Mouse (Mus musculus): ENCODE measurements around the gene Gm45234.

Gm45234 gene

DNA sequence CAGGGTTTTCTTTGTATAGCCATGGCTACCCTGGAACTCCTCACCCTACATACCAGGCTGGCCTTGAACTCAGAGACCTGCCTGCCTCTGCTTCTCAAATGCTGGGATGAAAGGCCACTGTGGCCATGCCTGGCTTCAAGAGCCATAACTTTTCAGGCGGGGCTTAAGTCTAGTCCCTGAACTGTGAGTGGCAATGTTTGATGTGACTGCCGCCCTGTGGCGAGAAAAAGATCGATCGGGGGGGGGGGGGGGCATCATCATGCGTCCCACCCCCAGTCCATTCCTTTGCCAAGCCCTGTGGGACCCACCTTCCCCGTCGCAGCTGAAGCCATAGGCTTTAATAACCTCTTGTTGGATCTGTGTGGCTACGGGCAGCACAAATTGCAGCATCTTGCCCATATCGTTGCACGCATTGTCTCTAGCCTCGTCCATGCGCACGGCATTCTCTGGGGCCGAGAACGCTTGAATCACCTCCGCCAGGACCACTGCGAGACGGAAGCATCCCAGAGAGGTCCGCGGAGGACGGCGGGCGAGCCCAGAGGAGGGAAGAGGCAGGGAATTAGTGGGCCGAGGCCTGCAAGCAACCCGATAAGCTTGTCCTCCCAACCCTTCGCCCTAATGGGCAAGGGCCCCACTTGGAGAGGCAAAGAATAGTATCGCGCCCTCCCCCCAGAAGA lies 15.5 kb downstream of the Gm45234 start:
- peak; percentile 59 for DNase-seq (ENCODE audit: low read depth, low spot score)

GRCm38 (mm10) chr6:124739231-124739796 lies 16.5 kb downstream of the Gm45234 start:
- DNase-seq (ENCODE audit: low read depth, low spot score) = no peak

- DNase-seq (ENCODE audit: low read depth, low spot score) = peak; percentile 29
Measured at GRCm38 (mm10) chr6:124738511-124739023, 17.3 kb downstream of the Gm45234 start, which contains the start of gene Ptpn6. Gene Ptpn6 (minus strand): TSS chr6:124738714.

DNA sequence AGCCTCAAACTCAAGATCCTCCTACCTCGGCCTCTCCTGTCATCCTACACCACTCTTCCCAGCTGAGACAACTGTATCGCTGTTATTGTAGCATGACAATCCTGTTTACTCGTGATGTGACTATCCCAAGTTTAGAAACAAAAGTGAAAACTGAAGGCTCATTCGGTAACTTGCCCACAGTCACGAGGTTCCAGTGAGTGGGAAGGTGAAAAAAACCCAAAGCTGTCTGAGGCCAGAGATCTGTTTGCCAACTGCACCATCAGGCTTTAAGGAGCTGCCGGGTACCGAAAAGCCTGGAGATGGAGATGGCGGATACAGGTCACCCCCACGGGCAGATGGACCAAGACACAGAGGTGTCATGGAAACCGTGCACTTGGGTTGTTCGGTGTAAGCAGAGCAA lies 18.8 kb downstream of the Gm45234 start:
- no peak for DNase-seq (ENCODE audit: low read depth, low spot score)

GRCm38 (mm10) chr6:124734417-124734816 lies 21.4 kb downstream of the Gm45234 start:
- DNase-seq (ENCODE audit: low read depth, low spot score) = no peak

DNA sequence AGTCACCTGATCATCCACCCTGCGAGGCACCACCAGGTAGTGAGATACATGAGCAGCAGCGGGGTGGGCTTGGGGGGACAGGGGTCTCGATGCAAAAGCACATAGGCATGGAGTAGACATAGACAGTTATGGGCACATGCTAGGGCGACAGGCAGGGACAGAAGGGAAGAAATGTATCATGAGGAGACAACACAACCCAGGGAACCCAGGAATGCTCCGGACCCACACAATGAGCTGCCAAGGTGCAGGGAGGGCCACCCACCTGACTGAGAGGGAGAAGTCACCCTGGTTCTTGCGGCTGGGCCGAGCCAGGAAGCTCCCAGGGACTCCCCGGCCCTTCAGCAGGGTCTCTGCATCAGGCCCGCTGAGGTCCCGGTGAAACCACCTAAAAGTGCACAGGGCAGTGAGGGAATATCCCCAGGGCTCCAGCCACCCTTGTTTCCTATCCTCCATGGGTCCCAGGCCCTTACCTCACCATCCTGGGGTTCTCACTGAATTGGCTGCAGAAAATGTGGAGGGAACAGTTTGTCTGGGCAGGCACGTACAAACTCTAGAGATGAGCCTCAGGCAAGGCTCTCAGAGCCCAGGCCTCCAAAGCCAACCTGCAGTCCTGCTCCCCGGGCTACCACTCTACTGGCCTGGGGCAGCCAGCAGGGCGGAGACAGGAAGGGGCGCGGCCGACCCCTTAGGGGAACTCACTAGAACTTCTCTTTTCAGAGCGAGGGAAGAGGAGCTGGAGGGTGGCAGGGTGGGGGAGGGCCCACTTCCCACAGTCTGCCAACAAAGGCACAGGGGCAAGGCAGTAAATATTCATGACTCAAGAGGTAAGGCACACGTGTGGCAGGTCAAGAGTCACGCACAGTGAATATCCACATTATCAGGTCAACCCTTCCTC lies 23.1 kb downstream of the Gm45234 start:
- no peak for DNase-seq (ENCODE audit: low read depth, low spot score)

- DNase-seq (ENCODE audit: low read depth, low spot score) = no peak
Measured at GRCm38 (mm10) chr6:124731038-124731437, 24.8 kb downstream of the Gm45234 start.

DNA sequence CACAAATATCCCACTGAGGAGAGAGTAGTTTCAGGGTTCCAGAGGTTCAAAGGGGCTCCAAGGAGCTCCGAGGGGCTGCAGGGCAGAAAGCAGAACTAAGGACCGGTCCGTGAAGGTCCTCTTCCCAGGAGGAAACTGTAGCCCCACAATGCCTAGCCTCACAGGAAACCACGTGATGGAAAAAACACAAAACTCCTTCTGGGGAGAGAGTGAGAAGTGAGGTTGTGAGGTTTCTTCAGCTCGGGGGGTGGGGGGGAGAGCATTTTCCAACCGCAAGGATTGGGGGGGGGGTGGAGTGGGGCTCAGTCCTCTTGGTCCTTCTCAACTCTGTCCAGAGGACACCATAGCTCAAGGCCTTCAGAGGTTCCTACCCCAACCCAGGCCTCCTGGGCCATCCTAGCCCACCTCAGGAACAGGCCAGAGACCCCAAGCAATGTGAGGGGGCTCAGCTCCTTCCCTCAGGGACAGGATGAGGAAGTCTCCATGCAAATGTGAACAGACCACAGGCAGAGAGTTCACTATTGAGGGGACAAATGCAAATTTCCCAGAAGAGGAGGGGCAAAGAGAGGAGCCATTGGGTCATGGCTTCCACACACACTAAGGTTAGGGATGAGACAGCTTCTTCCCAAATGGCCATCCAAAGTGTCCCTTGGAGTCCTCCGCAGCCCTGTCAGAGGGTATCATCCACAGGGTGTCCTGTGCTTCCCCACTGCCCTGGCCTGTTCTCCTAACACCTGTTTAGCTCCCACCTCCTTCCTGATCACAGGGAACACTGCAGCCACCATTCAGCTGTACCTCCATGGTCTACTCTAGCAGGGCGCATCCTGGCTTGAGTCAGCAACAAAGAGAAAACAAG lies 25.7 kb downstream of the Gm45234 start:
- no peak for DNase-seq (ENCODE audit: low read depth, low spot score)

DNA sequence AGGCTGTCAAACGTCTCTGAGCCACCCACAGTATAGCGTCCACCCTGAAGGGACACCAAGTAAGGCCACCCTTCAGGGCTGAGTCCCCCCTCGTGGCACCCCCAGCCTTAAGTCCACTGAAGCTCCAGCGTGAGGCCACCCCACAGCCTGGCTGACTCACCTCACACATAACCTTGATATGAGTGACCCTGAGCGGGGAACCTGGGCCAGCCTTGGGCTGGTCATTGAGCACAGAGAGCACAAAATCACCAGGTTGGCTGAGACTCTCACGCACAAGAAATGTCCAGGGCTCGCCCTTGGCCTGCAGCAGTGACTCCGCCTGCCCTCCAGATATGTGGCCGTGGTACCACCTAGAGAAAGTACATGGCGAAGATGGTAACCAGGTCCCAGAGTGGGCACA lies 27.2 kb downstream of the Gm45234 start:
- DNase-seq (ENCODE audit: low read depth, low spot score) = no peak

DNA sequence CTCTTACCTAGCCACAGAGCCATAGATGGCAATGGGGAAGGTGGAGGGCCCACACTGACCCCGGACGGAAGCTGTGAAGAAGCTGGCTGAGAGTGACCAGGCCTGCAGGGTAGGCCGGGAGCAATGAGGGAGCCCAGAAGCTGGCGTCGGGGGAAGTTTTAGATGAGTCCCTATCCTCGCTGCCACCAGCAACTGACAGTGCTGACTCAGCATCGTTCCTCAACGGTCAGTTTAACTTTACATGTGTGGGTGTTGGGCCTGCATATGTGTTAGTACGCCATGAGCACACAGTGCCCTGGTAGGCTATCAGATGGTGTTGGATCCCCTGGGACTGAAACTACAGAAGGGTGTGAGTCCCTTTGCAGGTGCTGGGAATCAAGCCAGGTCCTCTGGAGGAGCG lies 31.3 kb downstream of the Gm45234 start:
- DNase-seq (ENCODE audit: low read depth, low spot score) = no peak

GRCm38 (mm10) chr6:124723541-124723940 lies 32.3 kb downstream of the Gm45234 start:
- DNase-seq (ENCODE audit: low read depth, low spot score) = no peak

DNA sequence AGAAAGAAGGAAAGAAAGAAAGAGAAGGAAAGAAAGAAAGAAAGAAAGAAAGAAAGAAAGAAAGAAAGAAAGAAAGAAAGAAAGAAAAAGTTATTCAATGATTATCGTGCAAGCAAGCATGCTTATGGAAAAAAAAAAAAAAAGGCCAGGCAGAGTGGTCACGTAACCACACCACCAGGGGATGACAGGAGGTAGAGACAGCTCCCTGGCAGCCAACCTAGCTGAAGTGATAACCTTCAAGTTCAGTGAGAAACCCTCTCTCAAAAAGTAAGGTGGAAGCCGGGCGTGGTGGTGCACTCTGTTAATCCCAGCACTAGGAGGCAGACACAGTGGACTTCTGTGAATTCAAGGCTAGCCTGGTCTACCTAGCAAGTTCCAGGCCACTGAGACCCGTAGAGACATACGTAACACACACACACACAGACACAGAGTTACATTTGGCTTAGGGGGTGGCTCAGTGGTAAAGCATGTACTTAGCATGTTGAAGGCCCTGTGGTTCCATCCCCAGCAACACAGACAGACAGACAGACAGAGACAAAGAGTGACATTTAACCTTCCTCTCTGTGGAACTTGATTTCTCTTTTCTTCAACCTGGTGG lies 32.8 kb downstream of the Gm45234 start:
- DNase-seq (ENCODE audit: low read depth, low spot score) = no peak

DNA sequence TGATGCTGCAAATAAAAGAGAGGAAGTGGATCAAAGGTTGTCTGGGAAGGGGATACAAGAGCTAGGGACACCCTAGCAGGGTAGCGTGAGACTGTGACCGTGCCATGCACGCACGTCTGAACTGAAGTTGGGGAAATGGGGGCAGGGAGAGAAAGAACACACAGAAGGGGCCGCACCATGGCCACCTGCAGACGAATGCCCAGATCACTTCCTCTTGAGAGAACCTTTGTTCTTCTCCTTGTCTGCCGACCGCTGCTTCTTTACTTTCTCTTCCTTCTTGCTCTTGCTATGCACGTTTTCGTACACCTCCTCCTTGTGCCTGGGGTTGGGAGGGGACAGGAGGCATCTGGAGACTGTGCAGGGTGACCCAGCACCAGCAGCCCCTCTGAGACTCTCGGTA lies 34.9 kb downstream of the Gm45234 start:
- no peak for DNase-seq (ENCODE audit: low read depth, low spot score)

- no peak for DNase-seq (ENCODE audit: low read depth, low spot score)
Measured at GRCm38 (mm10) chr6:124719354-124719978, 36.4 kb downstream of the Gm45234 start.

- no peak for DNase-seq (ENCODE audit: low read depth, low spot score)
Measured at GRCm38 (mm10) chr6:124718703-124719102, 37.1 kb downstream of the Gm45234 start.

DNA sequence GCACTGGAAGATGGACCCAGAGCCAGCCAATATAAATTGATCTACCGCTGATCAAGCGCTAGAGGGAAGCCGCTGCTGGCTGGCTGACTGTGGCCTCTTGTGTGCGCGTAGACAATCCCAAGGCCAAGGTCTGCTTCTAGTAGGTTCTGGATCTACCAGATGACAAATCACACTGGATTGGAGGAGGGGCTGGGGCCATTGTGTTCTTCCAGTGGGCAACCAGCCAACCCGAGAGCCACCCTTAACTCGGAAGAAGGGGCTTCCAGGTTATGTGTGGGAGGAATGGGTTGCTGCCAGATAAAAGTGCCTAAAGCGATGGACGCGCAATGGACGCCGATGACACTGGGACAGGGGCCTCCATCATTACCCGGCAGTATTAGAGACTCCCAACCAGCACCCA lies 37.9 kb downstream of the Gm45234 start:
- no peak for DNase-seq (ENCODE audit: low read depth, low spot score)

- DNase-seq (ENCODE audit: low read depth, low spot score) = peak; percentile 30
Measured at GRCm38 (mm10) chr6:124716864-124717490, 38.8 kb downstream of the Gm45234 start.

DNA sequence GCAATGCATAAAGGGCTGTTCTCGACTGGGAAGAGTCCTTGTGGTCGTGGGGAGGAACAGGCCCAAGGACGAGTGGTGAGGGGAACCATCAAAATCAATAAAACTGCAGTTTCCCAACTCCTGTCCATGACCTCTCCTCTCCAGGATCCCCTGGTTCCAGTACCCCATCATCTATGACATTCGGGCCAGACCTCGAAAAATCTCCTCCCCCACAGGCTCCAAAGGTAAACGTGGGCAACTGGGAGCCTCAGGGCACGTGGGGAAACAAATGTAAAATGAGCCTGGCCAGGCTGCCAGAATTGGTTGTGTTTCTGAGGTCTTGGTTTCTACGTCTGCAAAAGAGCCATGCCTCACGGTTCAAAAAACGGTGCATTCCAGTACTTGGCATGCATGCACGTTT lies 42.9 kb downstream of the Gm45234 start:
- DNase-seq (ENCODE audit: low read depth, low spot score) = no peak

GRCm38 (mm10) chr6:124711824-124712782 lies 43.7 kb downstream of the Gm45234 start, which contains the start of the genes Emg1 and Phb2:
Gene Emg1 (minus strand): TSS chr6:124712178.
Gene Phb2 (plus strand): TSS chr6:124712336.
- peak; percentile 98 for DNase-seq (ENCODE audit: low read depth, low spot score)
